Mouse (Mus musculus): ENCODE measurements around the gene Sgo2a. TPM values are rescaled to one million over a fixed set of nuclear protein-coding genes. Genes with fewer than 3 reads are reported as not detected.

Gene Sgo2a
- 0.26 and 0.34 TPM in 2 replicates for polyA plus RNA-seq (2021; fragmentation: Nextera tagmentation)
- long read RNA-seq, experiment 1, partial matches to known transcripts, result 1 of 1 reads
- long read RNA-seq, experiment 1, other reads (novel, unspliced or antisense), result 0 of 1 reads
- long read RNA-seq, experiment 2, full-length matches to known transcripts, result 1 of 4 reads
- long read RNA-seq, experiment 2, partial matches to known transcripts, result 3 of 4 reads
- long read RNA-seq, experiment 2, other reads (novel, unspliced or antisense), result 0 of 4 reads

DNA sequence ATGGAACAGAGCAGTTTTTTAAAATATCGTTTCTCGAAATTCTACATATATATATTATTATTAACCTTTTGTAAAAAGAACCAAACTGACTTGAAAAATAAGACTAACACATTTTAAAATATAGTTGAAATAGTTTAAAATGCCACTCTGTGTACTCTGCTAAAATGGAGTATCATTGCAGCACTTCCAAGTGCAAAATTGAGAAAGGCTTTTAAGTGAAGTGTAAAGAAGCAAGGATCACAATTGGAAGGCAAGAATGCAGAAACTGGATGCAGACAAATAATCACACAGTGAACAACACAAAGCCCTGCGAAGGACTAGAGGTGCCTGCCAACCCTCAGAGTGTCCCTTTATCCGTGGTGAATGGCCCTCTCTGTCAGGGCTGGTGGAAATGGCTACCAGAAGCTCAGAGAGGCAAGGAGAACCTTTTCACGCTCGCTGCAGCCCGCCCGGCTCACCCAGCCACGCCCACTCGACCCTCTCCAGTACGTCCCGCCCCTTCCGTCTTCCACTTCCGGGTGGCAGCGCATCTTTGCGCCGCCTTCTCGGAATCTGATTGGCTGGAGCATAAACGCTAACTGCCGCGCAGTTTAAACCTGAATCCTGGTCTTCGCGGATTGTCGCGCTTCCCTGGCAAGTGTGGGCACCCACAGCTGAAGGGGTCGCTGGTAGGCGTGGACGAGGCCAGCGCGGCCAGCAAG, at the start of gene Sgo2a:
Gene Sgo2a (plus strand): TSS at position 540 of the 701 bp plus-strand sequence.

DNA sequence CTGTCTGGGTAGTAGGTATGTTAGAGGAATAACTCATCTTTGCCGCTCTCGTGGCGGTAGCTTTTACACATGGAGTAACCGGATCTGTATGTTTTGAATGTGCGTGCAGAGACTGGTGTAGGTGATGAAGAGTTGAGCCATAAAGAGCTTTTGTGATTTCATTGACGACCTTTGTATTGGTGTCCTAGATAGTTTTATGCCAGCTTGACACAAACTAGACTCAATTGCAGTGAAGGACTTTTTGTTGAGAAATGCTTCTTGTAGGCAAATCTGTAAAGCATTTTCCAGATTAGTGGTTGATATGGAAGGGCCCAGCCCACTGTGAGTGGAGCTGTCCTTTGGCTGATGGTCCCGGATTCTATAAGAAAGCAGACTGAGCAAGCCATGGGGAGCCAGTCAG, 23.1 kb downstream of the Sgo2a start, which contains the start of gene Kctd18:
Gene Kctd18 (minus strand): TSS at position 101 of the 400 bp plus-strand sequence.

DNA sequence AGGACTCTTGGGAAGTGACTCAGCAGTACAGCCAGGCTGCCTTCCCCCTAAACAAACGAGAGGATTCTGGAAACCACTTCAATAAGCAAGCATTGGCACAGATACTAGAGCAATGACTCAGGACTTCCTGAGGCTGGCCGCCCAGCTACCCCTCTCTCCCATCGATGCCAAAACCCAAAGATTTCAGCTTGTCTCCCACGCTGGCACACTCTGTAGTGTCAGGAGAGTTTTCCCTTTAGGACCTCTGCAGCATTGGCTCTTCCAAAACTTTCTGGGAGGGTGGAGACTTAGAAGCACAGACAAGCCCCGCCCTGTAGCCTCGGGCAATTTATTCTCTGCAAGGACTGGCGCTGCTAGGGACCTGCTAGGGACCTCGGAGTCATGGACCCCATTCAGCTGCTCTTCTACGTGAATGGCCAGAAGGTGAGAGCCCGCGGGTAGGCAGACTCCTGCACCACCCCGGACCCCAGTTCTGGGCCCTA, 33.9 kb downstream of the Sgo2a start, which contains the start of gene Aox1:
Gene Aox1 (plus strand): TSS at position 296 of the 482 bp plus-strand sequence.

Other genes with a start within 250 kb of the Sgo2a start
- 25.9 and 26.0 TPM in 2 replicates for gene Spats2l, start 221.8 kb upstream of the Sgo2a start, polyA plus RNA-seq (2021; fragmentation: Nextera tagmentation)
- gene Kctd18, start 23.0 kb downstream of the Sgo2a start, polyA plus RNA-seq (2021; fragmentation: Nextera tagmentation), result 6.4 and 8.3 TPM in 2 replicates
- 0.44 and 1.1 TPM in 2 replicates for gene Aox1, start 34.0 kb downstream of the Sgo2a start, polyA plus RNA-seq (2021; fragmentation: Nextera tagmentation)
- 0.64 and 0.79 TPM in 2 replicates for gene Aox3, start 117.2 kb downstream of the Sgo2a start, polyA plus RNA-seq (2021; fragmentation: Nextera tagmentation)
- gene Aox4, start 214.4 kb downstream of the Sgo2a start, polyA plus RNA-seq (2021; fragmentation: Nextera tagmentation), result 0.20 and 0.89 TPM in 2 replicates

All from layer of hippocampus, adult 6 months (tissue).